Mouse (Mus musculus): ENCODE measurements around the gene Dzip1. TPM values are rescaled to one million over a fixed set of nuclear protein-coding genes. Genes with fewer than 3 reads are reported as not detected.

The Dzip1 gene
- 155 and 164 TPM in 2 replicates for polyA plus RNA-seq (2012; rRNA removed)

GRCm38 (mm10) chr14:118924673-118925615 lies at the start of gene Dzip1:
Gene Dzip1, minus strand, starts transcription at chr14:118925460.

DNA sequence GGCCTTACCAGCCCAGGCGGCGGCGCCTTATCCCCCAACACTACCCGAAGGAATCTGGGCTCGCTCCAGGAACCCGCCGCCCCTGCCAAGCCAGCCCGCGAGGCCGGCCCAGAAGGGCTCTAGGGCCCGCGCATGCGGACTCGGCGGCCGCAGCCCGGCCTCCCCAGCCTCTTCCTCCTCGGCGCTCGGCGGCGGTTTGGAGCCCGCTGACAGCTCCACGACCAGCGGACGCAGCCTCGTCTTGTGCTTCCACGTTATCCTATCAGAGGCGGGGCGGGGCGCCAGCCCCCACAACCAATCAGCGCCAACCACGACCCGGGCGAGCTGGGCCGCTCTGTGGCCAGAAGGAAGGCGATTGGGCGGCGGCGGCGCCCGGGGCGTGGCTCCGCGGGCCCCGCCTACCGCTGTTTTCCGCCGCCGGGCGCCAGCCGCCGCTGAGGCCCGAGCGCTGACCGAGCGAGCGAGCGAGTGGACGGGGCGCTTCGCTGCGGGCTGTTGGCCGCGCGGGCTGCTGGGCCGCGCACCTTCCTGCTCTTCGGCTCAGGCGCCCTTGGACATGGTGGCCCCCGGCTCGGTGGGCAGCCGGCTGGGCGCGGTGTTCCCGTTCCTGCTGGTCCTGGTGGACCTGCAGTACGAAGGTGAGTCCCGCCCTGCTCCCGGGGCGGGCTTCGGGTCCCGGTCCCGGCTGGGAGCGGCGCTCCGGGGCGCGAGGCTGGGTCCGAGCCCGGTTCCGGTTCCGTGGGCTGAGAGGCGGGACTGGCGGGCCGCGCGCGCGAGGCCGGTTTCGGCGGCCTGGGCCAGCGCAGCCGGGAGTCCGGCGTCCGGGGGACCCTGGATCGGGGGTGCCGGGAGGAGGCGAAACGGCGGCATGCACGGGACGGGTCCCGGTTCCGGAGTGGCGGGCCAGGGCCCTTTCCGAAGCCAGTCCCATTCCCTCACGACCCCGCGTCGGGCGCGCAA lies 12.6 kb upstream of the Dzip1 start, which contains the start of gene Dnajc3:
Dnajc3 (plus strand) TSS at position 444 of the 960 bp plus-strand sequence.

Other genes starting within 250 kb of the Dzip1 start
- 1.5 and 1.9 TPM in 2 replicates for gene Abcc4, start 219.2 kb downstream of the Dzip1 start, polyA plus RNA-seq (2012; rRNA removed)
- gene Cldn10, start 137.6 kb downstream of the Dzip1 start, polyA plus RNA-seq (2012; rRNA removed), result 2.8 and 3.2 TPM in 2 replicates
- 14.1 and 15.5 TPM in 2 replicates for gene Dnajc3, start 12.5 kb upstream of the Dzip1 start, polyA plus RNA-seq (2012; rRNA removed)
- gene Uggt2, start 174.0 kb upstream of the Dzip1 start, polyA plus RNA-seq (2012; rRNA removed), result 42.4 and 46.5 TPM in 2 replicates
- 7.4 and 8.2 TPM in 2 replicates for gene Hs6st3, start 212.9 kb upstream of the Dzip1 start, polyA plus RNA-seq (2012; rRNA removed)

All from central nervous system, embryonic 18 days (tissue).